Mouse (Mus musculus) embryonic facial prominence, embryonic 13.5 days (tissue): Measurements from ENCODE around the gene Enpp4. TPM values are rescaled to one million over a fixed set of nuclear protein-coding genes. Genes with fewer than 3 reads are reported as not detected.

Source experiments
- ATAC-seq: fragments of 200-750 bp; cut with Nextera tagmentation; 2 replicates; pipeline ENCODE4 v1.8.0; 2017; ENCODE audit warnings: low read depth; ENCODE audit not compliant: insufficient number of reproducible peaks, insufficient read depth, low FRiP score, low TSS enrichment
- H3K27ac ChIP-seq: fragments of 300-500 bp; sonication (generic); 2 replicates; pipeline ENCODE4 v1.5.1; 2015; ENCODE audit warnings: moderate library complexity, mild to moderate bottlenecking, inconsistent platforms
- H3K27me3 ChIP-seq: fragments of 300-500 bp; sonication (generic); 2 replicates; pipeline ENCODE4 v1.6.1; 2015; ENCODE audit warnings: mild to moderate bottlenecking, inconsistent platforms
- H3K36me3 ChIP-seq: fragments of 300-500 bp; sonication (generic); 2 replicates; pipeline ENCODE4 v1.6.1; 2015; ENCODE audit warnings: mild to moderate bottlenecking, inconsistent platforms
- H3K4me1 ChIP-seq: fragments of 300-500 bp; sonication (generic); 2 replicates; pipeline ENCODE4 v1.6.1; 2015; ENCODE audit warnings: inconsistent platforms
- H3K4me2 ChIP-seq: fragments of 300-500 bp; sonication (generic); 2 replicates; pipeline ENCODE4 v1.6.1; 2015; ENCODE audit warnings: moderate library complexity, mild to moderate bottlenecking, inconsistent platforms
- H3K4me3 ChIP-seq: fragments of 300-500 bp; sonication (generic); 2 replicates; pipeline ENCODE4 v1.5.1; 2015; ENCODE audit warnings: mild to moderate bottlenecking, inconsistent platforms
- H3K9ac ChIP-seq: fragments of 300-500 bp; sonication (generic); 2 replicates; pipeline ENCODE4 v1.6.1; 2015; ENCODE audit warnings: mild to moderate bottlenecking, inconsistent platforms
- H3K9me3 ChIP-seq: fragments of 300-500 bp; sonication (generic); 2 replicates; pipeline ENCODE4 v1.6.1; 2016; ENCODE audit warnings: inconsistent platforms
- WGBS: fragments of 180-500 bp; shearing (Covaris S2); methylation state at CpG from one replicate; pipeline ENCODE4 v1.1.7; 2015; ENCODE audit warnings: mixed read lengths; 5-methylcytosine and 5-hydroxymethylcytosine counted together
- polyA plus RNA-seq: library from polyadenylated mRNA; unstranded; fragments of >200 nt; fragmentation: Nextera tagmentation; extraction: Ambion mirVana; gene quantifications from 2 replicates; pipeline ENCODE4 v1.2.1, GENCODE M21; 2015

The Enpp4 gene
- polyA plus RNA-seq, 1 experiment from 2014 or later: 3.6 TPM

- Histone ChIP-seq H3K4me1 (no peaks in the 10 kb centered on the region), H3K36me3 (no peaks in the 10 kb centered on the region), H3K9me3 (no peaks in the 10 kb centered on the region), H3K4me2 (no peak overlapping the region), H3K4me3 (no peak overlapping the region), H3K9ac (no peak overlapping the region), H3K27me3 (peaks cover 20% of the 10 kb centered on the region), H3K27ac (no peak overlapping the region)
- WGBS: 9% methylated on average over 7 of the region's 7 CpGs
- ATAC-seq: no peak
These were observed 24.8 kb upstream of the Enpp4 start for GRCm38 (mm10) chr17:44130429-44130828.

- Histone ChIP-seq H3K4me3 (no peak overlapping the region), H3K27me3 (peaks cover 10% of the 10 kb centered on the region; the same call in 1 of the 2 replicates), H3K4me1 (no peaks in the 10 kb centered on the region), H3K4me2 (no peak overlapping the region), H3K36me3 (no peaks in the 10 kb centered on the region), H3K9ac (no peak overlapping the region), H3K9me3 (no peaks in the 10 kb centered on the region), H3K27ac (no peak overlapping the region)
- 90% methylated on average over 13 of the region's 13 CpGs for WGBS
- ATAC-seq: no peak
These were observed 23.6 kb upstream of the Enpp4 start for GRCm38 (mm10) chr17:44129092-44129750.

GRCm38 (mm10) chr17:44121366-44122100 lies 15.9 kb upstream of the Enpp4 start:
- Histone ChIP-seq H3K9ac (no peak overlapping the region), H3K27me3 (no peaks in the 10 kb centered on the region), H3K36me3 (no peaks in the 10 kb centered on the region), H3K27ac (no peak overlapping the region), H3K4me2 (no peak overlapping the region), H3K4me3 (no peak overlapping the region), H3K4me1 (peaks cover 13% of the 10 kb centered on the region), H3K9me3 (no peaks in the 10 kb centered on the region)
- no peak for ATAC-seq
- 52% methylated on average over 12 of the region's 12 CpGs for WGBS

GRCm38 (mm10) chr17:44118231-44118630 lies 12.6 kb upstream of the Enpp4 start:
- Histone ChIP-seq H3K36me3 (no peaks in the 10 kb centered on the region), H3K4me3 (no peak overlapping the region), H3K4me1 (peaks cover 13% of the 10 kb centered on the region), H3K9me3 (no peaks in the 10 kb centered on the region), H3K4me2 (no peak overlapping the region), H3K9ac (no peak overlapping the region), H3K27ac (no peak overlapping the region), H3K27me3 (no peaks in the 10 kb centered on the region)
- ATAC-seq: no peak
- 59% methylated on average over 4 of the region's 4 CpGs for WGBS

- no peak overlapping the region for H3K27ac ChIP-seq
- H3K36me3 ChIP-seq: no peaks in the 10 kb centered on the region
- ATAC-seq: no peak
- H3K4me3 ChIP-seq: no peak overlapping the region
- H3K4me2 ChIP-seq: no peak overlapping the region
- 58% methylated on average over 2 of the region's 2 CpGs for WGBS
- no peaks in the 10 kb centered on the region for H3K27me3 ChIP-seq
- no peak overlapping the region for H3K9ac ChIP-seq
- H3K9me3 ChIP-seq: no peaks in the 10 kb centered on the region
- H3K4me1 ChIP-seq: peaks cover 13% of the 10 kb centered on the region
These were observed 12.1 kb upstream of the Enpp4 start for GRCm38 (mm10) chr17:44117721-44118120.

- no peak overlapping the region for H3K9ac ChIP-seq
- WGBS: 87% methylated on average over 2 of the region's 2 CpGs
- H3K9me3 ChIP-seq: no peaks in the 10 kb centered on the region
- no peaks in the 10 kb centered on the region for H3K36me3 ChIP-seq
- no peak overlapping the region for H3K27ac ChIP-seq
- no peaks in the 10 kb centered on the region for H3K27me3 ChIP-seq
- no peak overlapping the region for H3K4me3 ChIP-seq
- H3K4me1 ChIP-seq: peaks cover 7% of the 10 kb centered on the region
- ATAC-seq: no peak
- no peak overlapping the region for H3K4me2 ChIP-seq
These were observed 11.0 kb upstream of the Enpp4 start for GRCm38 (mm10) chr17:44116584-44116983.

- Histone ChIP-seq H3K9ac (no peak overlapping the region), H3K27me3 (0 out of 2 replicates have a peak, but pooled peaks cover 7% of the 10 kb centered on the region), H3K9me3 (no peaks in the 10 kb centered on the region), H3K4me2 (no peak overlapping the region), H3K4me1 (peaks cover 7% of the 10 kb centered on the region), H3K36me3 (no peaks in the 10 kb centered on the region), H3K4me3 (no peak overlapping the region), H3K27ac (no peak overlapping the region)
- 75% methylated on average over 3 of the region's 3 CpGs for WGBS
- no peak for ATAC-seq
These were observed 2.7 kb upstream of the Enpp4 start for GRCm38 (mm10) chr17:44108331-44108730.

- 0 out of 2 replicates have a peak, but pooled peaks cover 3% of the 10 kb centered on the region for H3K27me3 ChIP-seq
- H3K4me1 ChIP-seq: peaks cover 7% of the 10 kb centered on the region
- no peak overlapping the region for H3K27ac ChIP-seq
- H3K9me3 ChIP-seq: no peaks in the 10 kb centered on the region
- H3K4me3 ChIP-seq: no peak overlapping the region
- H3K4me2 ChIP-seq: no peak overlapping the region
- ATAC-seq: no peak
- WGBS: 89% methylated on average over 10 of the region's 10 CpGs
- no peaks in the 10 kb centered on the region for H3K36me3 ChIP-seq
- H3K9ac ChIP-seq: no peak overlapping the region
These were observed 3.6 kb downstream of the Enpp4 start for GRCm38 (mm10) chr17:44101961-44102360.

- 64% methylated on average over 9 of the region's 9 CpGs for WGBS
- H3K27ac ChIP-seq: no peak overlapping the region
- ATAC-seq: no peak
- H3K4me3 ChIP-seq: no peak overlapping the region
- H3K4me1 ChIP-seq: peaks cover 7% of the 10 kb centered on the region
- H3K9ac ChIP-seq: no peak overlapping the region
- 0 out of 2 replicates have a peak, but pooled peaks cover 3% of the 10 kb centered on the region for H3K27me3 ChIP-seq
- H3K4me2 ChIP-seq: no peak overlapping the region
- H3K36me3 ChIP-seq: no peaks in the 10 kb centered on the region
- no peaks in the 10 kb centered on the region for H3K9me3 ChIP-seq
These were observed 4.7 kb downstream of the Enpp4 start for GRCm38 (mm10) chr17:44100906-44101305.

GRCm38 (mm10) chr17:44100486-44100885 lies 5.1 kb downstream of the Enpp4 start:
- H3K36me3 ChIP-seq: no peaks in the 10 kb centered on the region
- no peak overlapping the region for H3K4me2 ChIP-seq
- WGBS: 66% methylated on average over 4 of the region's 4 CpGs
- H3K27me3 ChIP-seq: 0 out of 2 replicates have a peak, but pooled peaks cover 3% of the 10 kb centered on the region
- H3K27ac ChIP-seq: no peak overlapping the region
- no peak for ATAC-seq
- H3K9me3 ChIP-seq: no peaks in the 10 kb centered on the region
- H3K4me3 ChIP-seq: no peak overlapping the region
- H3K4me1 ChIP-seq: peaks cover 7% of the 10 kb centered on the region
- no peak overlapping the region for H3K9ac ChIP-seq

- Histone ChIP-seq H3K4me3 (no peak overlapping the region), H3K27me3 (no peaks in the 10 kb centered on the region), H3K4me1 (no peaks in the 10 kb centered on the region), H3K27ac (no peak overlapping the region), H3K9ac (no peak overlapping the region), H3K9me3 (no peaks in the 10 kb centered on the region), H3K36me3 (no peaks in the 10 kb centered on the region), H3K4me2 (no peak overlapping the region)
- WGBS: 31% methylated on average over 2 of the region's 2 CpGs
- no peak for ATAC-seq
These were observed 14.1 kb downstream of the Enpp4 start for GRCm38 (mm10) chr17:44091512-44091911.

GRCm38 (mm10) chr17:44090916-44091315 lies 14.7 kb downstream of the Enpp4 start:
- no peak overlapping the region for H3K4me2 ChIP-seq
- H3K36me3 ChIP-seq: no peaks in the 10 kb centered on the region
- H3K9me3 ChIP-seq: no peaks in the 10 kb centered on the region
- no peak overlapping the region for H3K9ac ChIP-seq
- no peaks in the 10 kb centered on the region for H3K4me1 ChIP-seq
- no peak for ATAC-seq
- no peak overlapping the region for H3K4me3 ChIP-seq
- 54% methylated on average over 2 of the region's 2 CpGs for WGBS
- H3K27me3 ChIP-seq: no peaks in the 10 kb centered on the region
- no peak overlapping the region for H3K27ac ChIP-seq
